Mouse (Mus musculus): ENCODE data around the gene Stra6.

The Stra6 gene

DNA sequence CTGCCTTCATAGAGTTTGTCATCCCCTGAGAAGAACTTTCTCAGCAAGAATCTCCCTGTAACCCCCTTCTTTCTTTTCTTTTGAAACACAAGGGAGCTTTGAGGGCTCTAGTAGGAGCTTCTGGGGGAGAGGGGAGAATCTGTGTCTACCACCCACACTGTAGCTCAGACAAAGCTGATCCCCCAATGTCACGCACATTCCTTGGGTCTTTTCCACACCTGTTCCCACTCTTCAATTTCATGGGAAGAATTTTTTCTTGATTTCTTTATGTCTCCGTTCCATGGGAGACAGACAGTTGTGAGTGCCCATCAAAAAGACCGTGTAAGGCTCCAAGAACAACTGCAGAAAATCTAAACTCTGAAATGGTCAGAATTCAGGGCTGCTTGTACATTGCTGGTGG is 105.3 kb downstream of the Stra6 start:
- no peak for DNase-seq (ENCODE audit: extremely low read depth, low read depth)

DNA sequence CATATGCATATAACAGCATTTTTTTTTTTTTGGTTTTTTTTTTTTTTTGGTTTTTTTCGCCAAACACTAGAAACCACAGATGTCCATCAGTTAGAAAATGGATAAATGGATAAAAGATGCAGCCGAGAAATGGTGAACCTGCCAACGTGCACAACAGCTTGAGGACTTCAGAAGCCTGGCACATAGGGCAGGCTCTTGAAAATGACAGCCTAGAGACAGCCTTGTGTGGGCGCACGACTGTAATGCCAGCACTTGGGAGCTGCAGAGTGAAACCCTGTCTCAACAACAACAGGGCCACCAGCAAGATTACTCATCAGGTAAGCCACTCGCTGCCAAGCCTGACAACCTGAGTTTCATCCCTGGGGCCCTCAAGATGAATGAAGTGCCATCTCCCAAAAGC is 105.8 kb downstream of the Stra6 start:
- no peak for DNase-seq (ENCODE audit: extremely low read depth, low read depth)

DNA sequence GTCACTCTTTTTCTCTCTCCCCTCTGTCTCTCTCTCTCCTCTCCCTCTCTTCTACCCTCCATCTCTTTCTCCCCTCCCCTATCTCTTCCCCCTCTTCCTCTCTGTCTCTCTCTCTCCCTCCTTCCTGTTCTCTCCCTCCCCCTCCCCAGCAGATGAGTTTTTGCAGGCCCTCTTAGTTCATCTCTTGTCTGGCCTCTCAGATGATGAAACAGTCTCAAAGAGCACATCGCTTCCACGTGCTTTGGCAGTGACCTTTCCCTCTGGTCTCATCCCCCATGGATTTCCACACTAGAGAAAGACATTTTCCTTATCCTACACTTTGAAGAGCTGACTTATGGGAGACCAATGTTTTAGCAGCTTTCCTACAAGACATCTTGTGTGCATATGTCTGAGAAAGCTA is 109.3 kb downstream of the Stra6 start:
- no peak for DNase-seq (ENCODE audit: extremely low read depth, low read depth)

GRCm38 (mm10) chr9:58174818-58175251 is 111.2 kb downstream of the Stra6 start:
- DNase-seq (ENCODE audit: extremely low read depth, low read depth) = no peak

DNA sequence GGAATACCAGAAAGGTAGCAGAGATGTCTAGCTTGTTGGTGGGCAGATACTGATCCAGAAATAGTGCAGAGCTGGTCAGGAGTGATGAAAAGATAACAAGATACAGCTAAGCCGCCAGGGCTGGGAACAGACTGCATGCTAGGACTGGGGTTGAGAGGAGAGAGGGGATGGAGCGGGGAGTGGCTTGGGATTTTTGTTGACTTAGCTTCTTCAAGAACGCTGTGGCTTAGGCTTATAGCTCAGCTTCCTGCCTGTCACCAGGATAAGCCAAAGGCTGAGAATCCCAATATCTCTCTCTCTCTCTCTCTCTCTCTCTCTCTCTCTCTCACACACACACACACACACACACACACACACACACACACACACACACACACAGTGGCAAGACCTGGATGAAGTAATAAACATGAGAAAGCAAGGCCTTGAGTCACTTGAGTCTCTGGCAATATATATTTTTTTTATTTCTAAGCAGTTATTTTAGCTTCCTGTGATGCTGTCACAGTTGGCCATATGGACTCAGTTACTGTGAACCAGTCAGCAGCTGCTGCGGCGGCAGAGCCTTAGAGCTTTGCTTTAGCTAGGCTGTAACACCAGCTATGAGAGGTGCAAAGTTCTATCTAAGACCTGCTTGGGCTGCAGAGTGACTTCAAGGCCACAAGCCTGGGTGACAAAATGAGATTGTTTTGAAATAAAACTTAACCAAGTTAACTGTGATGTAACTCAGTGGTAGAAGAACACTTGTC is 112.3 kb downstream of the Stra6 start:
- no peak for DNase-seq (ENCODE audit: extremely low read depth, low read depth)

GRCm38 (mm10) chr9:58177165-58177564 is 113.6 kb downstream of the Stra6 start:
- no peak for DNase-seq (ENCODE audit: extremely low read depth, low read depth)

GRCm38 (mm10) chr9:58179390-58179789 is 115.8 kb downstream of the Stra6 start:
- no peak for DNase-seq (ENCODE audit: extremely low read depth, low read depth)

GRCm38 (mm10) chr9:58184456-58184855 is 120.9 kb downstream of the Stra6 start:
- DNase-seq (ENCODE audit: extremely low read depth, low read depth) = no peak

DNA sequence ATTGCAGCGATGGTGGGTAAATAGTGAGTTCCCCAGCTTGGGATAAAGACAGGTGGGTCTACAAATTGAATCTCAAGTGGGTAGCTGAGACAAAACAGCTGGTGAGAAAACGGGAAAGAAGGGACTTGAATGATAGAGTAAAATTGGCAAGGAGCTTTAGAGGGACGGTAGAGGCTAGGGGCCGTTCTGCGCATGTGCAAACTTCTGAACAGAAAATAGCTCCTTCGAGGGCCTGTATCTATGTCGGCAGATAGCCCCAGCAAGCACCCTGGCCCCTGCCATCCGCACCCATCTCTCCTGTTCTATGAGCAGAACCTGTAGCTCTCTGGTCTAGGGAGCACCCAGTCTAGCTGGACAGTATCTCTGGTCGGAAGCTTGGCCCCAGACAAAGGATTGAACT is 130.6 kb downstream of the Stra6 start:
- DNase-seq (ENCODE audit: extremely low read depth, low read depth) = no peak

GRCm38 (mm10) chr9:58195671-58196070 is 132.1 kb downstream of the Stra6 start:
- no peak for DNase-seq (ENCODE audit: extremely low read depth, low read depth)

GRCm38 (mm10) chr9:58196141-58196540 is 132.6 kb downstream of the Stra6 start:
- no peak for DNase-seq (ENCODE audit: extremely low read depth, low read depth)

DNA sequence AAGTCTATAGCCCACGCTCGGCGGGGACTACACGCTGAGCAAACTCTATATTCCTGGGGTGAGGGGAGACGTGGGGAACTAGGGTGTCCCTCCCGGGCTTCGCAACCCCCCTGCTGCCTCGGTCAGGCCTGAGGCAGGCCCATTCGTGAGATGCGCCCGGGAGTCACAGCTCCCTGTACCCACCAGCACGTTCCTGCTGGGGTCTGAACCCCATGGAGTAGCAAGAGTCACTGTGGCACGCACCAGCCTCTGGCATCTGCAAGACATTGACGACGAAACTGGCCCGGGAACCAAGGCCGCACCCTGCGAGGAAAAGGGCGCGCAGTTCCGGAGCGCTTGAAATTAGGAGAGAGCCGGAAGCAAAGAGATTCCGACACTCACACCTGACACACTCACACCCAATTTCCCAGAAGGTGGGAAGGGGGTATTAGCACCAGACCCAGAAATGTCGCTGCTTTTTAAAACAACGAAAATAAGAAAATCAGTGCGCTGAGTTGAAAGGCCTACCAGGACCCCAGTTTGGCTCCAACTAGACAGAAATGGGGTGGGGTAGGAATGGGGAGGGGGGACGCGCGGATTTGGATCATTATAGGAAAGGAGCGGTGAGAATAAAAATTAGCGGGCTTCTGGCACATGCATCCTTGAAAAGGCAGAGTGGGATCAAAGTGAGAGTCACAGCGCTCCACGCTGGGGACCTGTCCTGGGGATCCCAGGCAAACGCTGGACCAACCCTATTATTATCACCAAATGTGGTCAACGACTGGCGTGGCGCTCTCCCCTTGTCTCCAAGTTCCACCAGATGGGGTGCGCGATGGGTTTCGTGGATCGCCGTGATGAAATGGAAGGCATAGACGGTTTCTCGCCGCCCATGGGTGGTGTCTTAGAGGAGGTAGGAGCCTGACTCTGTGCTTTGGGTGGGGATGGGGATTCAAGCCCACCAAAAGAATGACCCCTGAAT is 133.3 kb downstream of the Stra6 start:
- DNase-seq (ENCODE audit: extremely low read depth, low read depth) = no peak

DNA sequence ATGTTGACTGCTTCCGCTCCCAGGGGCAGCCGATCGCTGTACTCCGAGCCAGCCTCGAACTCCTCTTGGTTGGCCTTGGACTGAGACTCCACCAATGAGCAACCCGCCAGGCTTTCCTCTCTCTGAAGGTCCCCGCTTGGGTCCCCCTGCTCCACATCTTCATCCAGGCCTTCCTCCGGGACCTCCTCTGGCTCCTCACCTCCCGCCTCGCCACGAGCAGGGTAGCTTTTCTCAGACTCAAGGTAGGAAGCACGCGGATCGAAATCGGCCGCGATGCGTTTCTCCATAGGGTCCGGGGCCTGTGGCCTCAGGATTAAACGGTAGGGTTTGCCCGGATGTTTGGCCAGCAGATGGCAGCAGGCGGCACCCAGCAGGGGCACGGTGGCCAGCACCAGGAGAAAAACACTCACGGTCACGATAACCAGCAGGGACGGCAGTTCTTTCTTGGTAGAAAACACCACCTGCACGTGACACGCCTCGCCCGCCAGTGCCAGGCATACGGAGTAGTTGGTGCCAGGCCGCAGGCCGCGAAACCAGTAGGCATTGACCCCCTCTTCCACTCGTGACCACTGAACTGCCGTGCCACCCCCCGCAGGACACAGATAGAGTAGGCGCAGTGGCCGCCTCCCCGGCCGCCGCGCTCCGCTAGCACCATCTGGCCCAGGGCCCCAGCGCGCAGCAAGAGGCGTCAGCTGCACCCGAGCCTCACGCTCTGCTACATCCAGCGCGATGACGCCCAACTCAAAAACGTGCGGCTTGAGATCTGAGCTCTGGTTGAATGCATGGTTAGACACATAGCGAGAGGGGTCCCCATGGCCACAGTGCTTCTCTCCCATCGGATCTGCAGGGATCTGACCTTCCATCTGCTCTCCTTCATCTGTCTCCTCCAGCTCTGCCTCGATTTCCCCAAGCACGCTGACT is 134.5 kb downstream of the Stra6 start:
- no peak for DNase-seq (ENCODE audit: extremely low read depth, low read depth)

DNA sequence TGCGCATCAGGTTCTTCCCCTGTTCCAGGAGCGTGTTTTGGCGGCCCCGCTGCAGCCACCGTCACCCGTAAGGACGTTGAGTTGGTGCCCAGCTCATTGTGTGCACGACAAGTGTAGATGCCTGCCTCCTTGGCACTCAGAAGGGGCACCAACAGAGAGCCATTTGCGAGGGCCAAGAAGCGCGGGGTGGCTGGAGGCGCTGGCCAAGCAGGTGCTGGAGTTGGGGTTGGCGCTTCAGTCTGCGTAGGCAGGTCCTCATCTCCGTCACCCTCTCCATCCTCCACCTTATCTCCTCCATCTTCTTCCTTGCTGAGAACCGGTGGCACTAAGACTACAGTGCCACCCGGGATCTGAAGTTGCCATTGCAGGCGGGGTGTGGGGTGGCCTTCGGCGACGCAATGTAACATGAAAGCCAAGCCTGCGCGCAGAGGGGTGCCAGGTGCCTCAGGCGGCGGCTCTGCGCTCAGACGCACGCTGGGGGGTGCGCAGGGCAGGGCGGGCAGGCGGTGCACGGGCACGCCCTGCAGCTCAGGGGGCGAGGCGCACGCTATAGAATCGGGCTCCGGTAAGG is 135.3 kb downstream of the Stra6 start:
- DNase-seq (ENCODE audit: extremely low read depth, low read depth) = no peak

GRCm38 (mm10) chr9:58199381-58200269 is 136.0 kb downstream of the Stra6 start:
- no peak for DNase-seq (ENCODE audit: extremely low read depth, low read depth)

- DNase-seq (ENCODE audit: extremely low read depth, low read depth) = no peak
Observed at GRCm38 (mm10) chr9:58200270-58201090, 136.9 kb downstream of the Stra6 start.

DNA sequence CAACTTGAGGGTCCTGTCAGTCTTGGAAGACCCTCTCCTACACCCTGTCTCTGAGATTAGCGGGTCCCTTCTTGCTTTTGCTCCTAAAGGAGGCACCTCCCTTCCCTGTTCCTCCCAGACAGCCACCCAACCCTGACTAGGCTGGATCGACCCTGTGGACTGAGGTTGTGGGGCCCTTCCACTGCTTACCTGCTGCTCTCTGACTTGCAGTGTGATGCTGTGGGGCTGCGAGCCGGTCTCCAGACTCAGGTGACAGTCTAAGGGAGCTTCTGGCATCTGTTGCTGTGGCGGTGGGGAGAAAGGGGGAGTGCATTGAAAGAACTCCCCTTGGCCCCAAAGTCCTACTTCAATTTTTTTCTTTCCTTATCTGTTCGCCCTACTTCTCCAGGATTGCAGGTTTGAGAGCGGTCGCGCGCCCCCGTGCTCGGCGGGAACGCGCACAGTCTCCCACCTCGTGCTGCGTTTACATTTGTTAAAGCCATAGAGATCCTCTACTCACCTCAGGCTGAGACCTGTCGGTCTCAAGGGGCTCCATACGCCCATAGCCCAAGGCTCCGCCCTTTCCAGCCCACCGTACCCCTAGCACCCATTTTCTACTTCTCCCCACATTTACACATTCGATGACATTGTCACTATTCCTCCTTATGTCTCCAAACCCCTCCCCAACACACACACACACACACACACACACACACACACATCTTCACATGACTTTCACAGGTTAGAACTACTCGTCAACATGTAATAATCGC is 137.7 kb downstream of the Stra6 start:
- DNase-seq (ENCODE audit: extremely low read depth, low read depth) = no peak

DNA sequence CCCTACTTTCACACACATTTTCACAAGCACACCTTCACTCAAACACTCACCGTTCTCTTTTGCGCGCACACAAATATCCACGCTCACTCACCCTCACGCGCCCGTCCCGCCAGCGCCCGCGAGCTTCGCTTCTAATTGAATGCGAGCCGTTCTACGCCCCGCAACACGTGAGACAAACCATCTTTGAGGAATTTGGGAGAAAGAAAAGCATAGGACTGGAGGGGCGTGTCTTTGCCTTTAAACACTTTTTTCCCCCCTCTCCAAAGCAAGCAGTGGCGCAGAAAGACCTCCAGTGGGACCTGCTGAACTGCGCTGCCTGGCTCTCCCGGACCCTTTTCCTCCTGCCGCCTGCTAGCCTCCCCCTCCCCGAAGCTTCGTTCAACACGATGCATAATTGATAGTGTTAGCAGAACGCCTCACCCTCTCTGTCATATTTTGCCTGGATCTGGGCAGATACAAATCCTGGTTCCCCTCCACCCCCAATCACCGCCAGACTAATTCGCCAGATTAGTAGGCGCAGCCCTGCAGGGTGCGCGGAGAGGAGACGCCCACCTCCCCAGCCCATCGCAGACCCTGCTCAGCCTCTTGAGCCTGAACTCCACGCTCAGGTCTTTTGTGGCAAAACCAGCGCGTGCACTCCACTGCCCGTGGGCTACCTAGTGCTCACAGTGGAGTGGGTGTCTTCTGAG is 138.4 kb downstream of the Stra6 start:
- DNase-seq (ENCODE audit: extremely low read depth, low read depth) = no peak

Measured in MEL-GATA-1-ER (cell line).